Mouse (Mus musculus): Measurements from ENCODE around the gene Cbr4.

DNA sequence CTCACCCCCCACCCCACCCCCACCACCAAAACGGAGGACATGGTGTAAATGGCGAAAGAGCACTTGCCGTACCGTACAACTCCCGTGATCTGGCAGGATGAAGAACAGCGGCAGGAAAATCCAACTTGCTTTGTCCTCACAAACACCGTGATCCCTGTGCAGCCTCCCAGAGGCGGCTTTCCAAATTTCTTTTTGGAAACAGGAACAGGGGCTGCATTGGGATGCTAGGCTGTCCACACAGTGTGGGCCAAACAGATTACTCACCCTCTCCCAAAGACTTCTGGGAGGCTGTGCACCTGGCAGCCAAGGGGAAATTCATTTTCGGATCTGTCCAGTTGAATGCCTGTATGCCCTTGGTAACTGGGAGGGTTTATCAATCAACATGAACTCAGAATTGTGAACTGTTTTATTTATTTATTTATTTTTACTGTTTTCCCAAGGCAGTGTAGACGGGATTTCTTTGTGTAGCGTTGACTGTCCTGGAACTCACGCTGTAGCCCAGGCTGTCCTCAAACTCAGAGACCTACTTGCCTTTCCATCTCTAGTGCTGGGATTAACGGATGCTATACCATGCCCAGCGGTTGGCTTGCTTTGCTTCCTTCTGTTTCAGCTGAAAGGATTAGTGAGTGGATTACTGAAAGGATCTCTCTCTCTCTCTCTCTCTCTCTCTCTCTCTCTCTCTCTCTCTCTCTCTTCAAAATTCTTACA lies 7.1 kb upstream of the Cbr4 start:
- no peak for TF ChIP-seq POLR2A (IDR thresholded peaks at IDR 0.05; ENCODE audit: borderline replicate concordance, control insufficient read depth, low read depth, low read length)
- TF ChIP-seq CTCF (IDR thresholded peaks at IDR 0.05; ENCODE audit: control insufficient read depth, insufficient read depth, low read length), result no peak
